Mouse (Mus musculus): ENCODE measurements around the gene Tnfrsf8.

GRCm38 (mm10) chr4:145244676-145245075, 70.3 kb downstream of the Tnfrsf8 start:
- TF ChIP-seq CTCF (IDR thresholded peaks at IDR 0.05; ENCODE audit: low read depth) (no peak), EP300 (IDR thresholded peaks at IDR 0.05; ENCODE audit: low read depth) (no peak)
